Mouse (Mus musculus): ENCODE measurements around the gene Prex1.

The Prex1 gene

GRCm38 (mm10) chr2:166658380-166658779 is 55.3 kb downstream of the Prex1 start:
- no peak for DNase-seq

GRCm38 (mm10) chr2:166657451-166658011 is 56.1 kb downstream of the Prex1 start:
- DNase-seq, result peak; percentile 61 to 74

- DNase-seq, result peak in 1 of 2 experiments; percentile 34
Observed at GRCm38 (mm10) chr2:166656630-166657029, 57.0 kb downstream of the Prex1 start.

- peak; percentile 61 to 73 for DNase-seq
Observed at GRCm38 (mm10) chr2:166655727-166656520, 57.7 kb downstream of the Prex1 start.

GRCm38 (mm10) chr2:166655308-166655707 is 58.3 kb downstream of the Prex1 start:
- no peak for DNase-seq

- DNase-seq, result no peak
Observed at GRCm38 (mm10) chr2:166654875-166655274, 58.8 kb downstream of the Prex1 start.

- DNase-seq, result no peak
Observed at GRCm38 (mm10) chr2:166653564-166653963, 60.1 kb downstream of the Prex1 start.

- DNase-seq, result no peak
Observed at GRCm38 (mm10) chr2:166652672-166653071, 61.0 kb downstream of the Prex1 start.

- DNase-seq, result no peak
Observed at GRCm38 (mm10) chr2:166651317-166652030, 62.2 kb downstream of the Prex1 start.

- peak; percentile 79 to 87 for DNase-seq
Observed at GRCm38 (mm10) chr2:166650414-166650813, 63.2 kb downstream of the Prex1 start.

GRCm38 (mm10) chr2:166647242-166647641 is 66.4 kb downstream of the Prex1 start:
- DNase-seq, result no peak

GRCm38 (mm10) chr2:166646434-166647088 is 67.1 kb downstream of the Prex1 start:
- no peak for DNase-seq

GRCm38 (mm10) chr2:166644816-166645215 is 68.8 kb downstream of the Prex1 start:
- DNase-seq, result no peak

GRCm38 (mm10) chr2:166642581-166642987 is 71.0 kb downstream of the Prex1 start:
- DNase-seq, result no peak

GRCm38 (mm10) chr2:166639750-166640149 is 73.9 kb downstream of the Prex1 start:
- DNase-seq, result no peak

GRCm38 (mm10) chr2:166638947-166639641 is 74.5 kb downstream of the Prex1 start:
- peak; percentile 57 to 61 for DNase-seq

GRCm38 (mm10) chr2:166638079-166638800 is 75.4 kb downstream of the Prex1 start:
- DNase-seq, result no peak

- DNase-seq, result no peak
Observed at GRCm38 (mm10) chr2:166637673-166637990, 76.0 kb downstream of the Prex1 start.

GRCm38 (mm10) chr2:166636867-166637672 is 76.6 kb downstream of the Prex1 start:
- no peak for DNase-seq

GRCm38 (mm10) chr2:166635521-166635920 is 78.1 kb downstream of the Prex1 start:
- no peak for DNase-seq

Measured in lung, postnatal 4 days (tissue).